Mouse (Mus musculus): ENCODE data around the gene Bckdhb. TPM values are rescaled to one million over a fixed set of nuclear protein-coding genes. Genes with fewer than 3 reads are reported as not detected.

Bckdhb gene
- polyA plus RNA-seq, 1 experiment: not detected

DNA sequence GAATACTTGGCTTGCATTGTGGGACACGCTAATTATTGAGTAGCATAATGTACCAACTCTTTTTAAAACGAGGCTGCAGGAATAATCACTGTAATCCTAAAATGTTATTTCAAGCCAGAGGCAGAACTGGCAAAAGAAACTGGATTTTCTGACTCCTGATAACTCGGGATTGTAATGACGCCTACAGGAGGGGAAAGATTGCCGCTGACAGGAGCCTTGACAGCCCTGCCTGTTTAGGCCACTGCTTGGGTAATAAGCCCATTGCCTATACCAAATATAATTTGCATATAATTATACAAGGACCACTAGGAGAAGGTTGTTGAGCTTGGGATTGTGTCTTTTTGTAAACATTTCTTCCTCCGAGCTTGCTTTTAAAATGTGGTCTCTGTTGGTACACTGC is 145.3 kb downstream of the Bckdhb start:
- 0 out of 2 replicates have a peak, but pooled peaks cover 2% of the 10 kb centered on the region for H3K4me1 ChIP-seq (ENCODE audit: control insufficient read depth, insufficient read depth, low read length)
- no peak overlapping the region for H3K4me3 ChIP-seq (ENCODE audit: insufficient read depth, low read depth, low read length)
- no peak overlapping the region for H3K27ac ChIP-seq (ENCODE audit: insufficient read depth, low read depth, low read length)
- TF ChIP-seq CTCF (IDR thresholded peaks at IDR 0.05; ENCODE audit: insufficient read depth, low read depth, low read length): no peak
- no peak for TF ChIP-seq POLR2A (IDR thresholded peaks at IDR 0.05; ENCODE audit: insufficient read depth, low read depth, low read length)
- WGBS: 40% methylated on average over 6 of the region's 6 CpGs

DNA sequence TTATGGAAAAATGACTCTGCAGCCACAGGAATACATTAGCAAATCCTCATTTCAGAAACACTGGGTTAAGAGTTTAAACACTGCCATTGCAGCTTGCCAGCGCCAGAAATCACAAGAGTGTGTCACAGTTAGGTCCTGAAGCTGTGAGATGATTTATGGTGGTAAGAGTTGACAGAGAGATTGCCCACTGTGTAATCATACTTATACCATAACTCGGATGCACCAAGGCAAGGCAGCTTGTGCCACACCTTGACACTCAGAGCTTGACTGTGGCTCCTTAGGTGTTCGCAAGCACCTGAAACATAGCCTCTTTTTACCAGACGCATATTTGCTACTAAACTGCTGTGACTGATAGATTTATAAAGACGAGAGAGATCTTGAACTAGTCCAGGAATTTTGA is 145.8 kb downstream of the Bckdhb start:
- no peak overlapping the region for H3K27ac ChIP-seq (ENCODE audit: insufficient read depth, low read depth, low read length)
- WGBS: 82% methylated on average over 5 of the region's 5 CpGs
- no peak for TF ChIP-seq POLR2A (IDR thresholded peaks at IDR 0.05; ENCODE audit: insufficient read depth, low read depth, low read length)
- no peak for TF ChIP-seq CTCF (IDR thresholded peaks at IDR 0.05; ENCODE audit: insufficient read depth, low read depth, low read length)
- 0 out of 2 replicates have a peak, but pooled peaks cover 2% of the 10 kb centered on the region for H3K4me1 ChIP-seq (ENCODE audit: control insufficient read depth, insufficient read depth, low read length)
- H3K4me3 ChIP-seq (ENCODE audit: insufficient read depth, low read depth, low read length): no peak overlapping the region

DNA sequence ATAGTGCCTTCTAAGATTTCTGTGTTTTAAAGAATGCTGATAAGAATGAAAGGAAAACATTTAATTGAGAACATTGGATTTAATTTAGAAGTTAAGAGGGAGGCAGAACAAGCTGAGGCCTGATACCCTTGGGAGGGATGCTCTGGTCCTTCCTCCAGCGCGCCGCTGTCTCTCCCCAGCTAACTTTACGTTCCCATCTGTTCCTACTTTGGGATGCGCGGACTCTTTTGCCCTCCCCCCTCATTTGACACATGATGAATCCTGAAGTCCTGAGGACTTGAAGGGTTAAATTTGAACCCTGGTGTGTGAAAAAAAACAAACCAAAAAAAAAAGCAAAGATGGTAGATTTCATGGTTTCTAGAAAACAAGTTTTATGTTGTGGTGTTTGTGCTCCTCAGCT is 147.6 kb downstream of the Bckdhb start:
- H3K4me3 ChIP-seq (ENCODE audit: insufficient read depth, low read depth, low read length): no peak overlapping the region
- H3K4me1 ChIP-seq (ENCODE audit: control insufficient read depth, insufficient read depth, low read length): 0 out of 2 replicates have a peak, but pooled peaks cover 2% of the 10 kb centered on the region
- 97% methylated on average over 6 of the region's 6 CpGs for WGBS
- no peak overlapping the region for H3K27ac ChIP-seq (ENCODE audit: insufficient read depth, low read depth, low read length)
- no peak for TF ChIP-seq CTCF (IDR thresholded peaks at IDR 0.05; ENCODE audit: insufficient read depth, low read depth, low read length)
- no peak for TF ChIP-seq POLR2A (IDR thresholded peaks at IDR 0.05; ENCODE audit: insufficient read depth, low read depth, low read length)

DNA sequence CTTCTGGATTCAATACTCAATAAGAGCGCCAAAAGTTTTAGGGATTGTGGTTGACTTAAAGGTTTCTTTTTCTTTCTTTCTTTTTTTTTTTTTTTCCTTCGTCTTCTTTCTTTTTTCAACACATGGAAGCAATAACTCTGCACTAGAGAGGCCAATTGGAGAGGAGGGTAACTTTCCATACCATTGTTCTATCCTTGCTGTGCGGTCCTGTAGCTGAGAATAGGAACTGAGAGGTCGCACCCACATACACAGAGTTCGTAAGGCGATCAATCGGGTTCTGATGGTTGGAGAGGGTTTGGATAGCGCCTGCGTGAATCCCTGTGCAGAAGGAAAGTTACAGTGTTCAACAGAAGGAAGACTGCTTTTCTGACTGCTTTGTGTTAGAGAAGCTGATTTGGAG is 148.3 kb downstream of the Bckdhb start:
- 88% methylated on average over 9 of the region's 9 CpGs for WGBS
- H3K27ac ChIP-seq (ENCODE audit: insufficient read depth, low read depth, low read length): no peak overlapping the region
- H3K4me3 ChIP-seq (ENCODE audit: insufficient read depth, low read depth, low read length): no peak overlapping the region
- 0 out of 2 replicates have a peak, but pooled peaks cover 2% of the 10 kb centered on the region for H3K4me1 ChIP-seq (ENCODE audit: control insufficient read depth, insufficient read depth, low read length)
- no peak for TF ChIP-seq CTCF (IDR thresholded peaks at IDR 0.05; ENCODE audit: insufficient read depth, low read depth, low read length)
- TF ChIP-seq POLR2A (IDR thresholded peaks at IDR 0.05; ENCODE audit: insufficient read depth, low read depth, low read length): no peak

DNA sequence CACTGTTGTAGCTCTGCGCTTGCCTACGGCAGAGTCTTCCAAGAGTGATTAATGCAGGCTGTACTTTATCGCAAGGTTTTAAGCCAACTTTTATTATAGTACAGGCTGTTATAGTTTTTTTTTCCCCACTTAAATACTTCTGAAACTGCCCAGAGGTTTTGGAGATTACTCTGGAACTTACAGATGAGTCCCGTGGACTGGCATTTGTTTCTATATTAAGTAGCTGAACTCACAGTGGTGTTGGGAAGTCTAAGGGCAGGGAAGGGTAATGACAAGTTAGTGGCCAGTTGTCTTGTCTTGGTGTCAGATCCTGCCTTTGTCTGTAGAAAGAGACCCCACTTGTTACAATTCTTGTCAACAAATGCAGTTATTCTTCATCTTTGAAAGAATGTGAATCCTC is 158.6 kb downstream of the Bckdhb start:
- no peaks in the 10 kb centered on the region for H3K4me1 ChIP-seq (ENCODE audit: control insufficient read depth, insufficient read depth, low read length)
- no peak overlapping the region for H3K27ac ChIP-seq (ENCODE audit: insufficient read depth, low read depth, low read length)
- WGBS: 88% methylated on average over 4 of the region's 4 CpGs
- no peak for TF ChIP-seq CTCF (IDR thresholded peaks at IDR 0.05; ENCODE audit: insufficient read depth, low read depth, low read length)
- TF ChIP-seq POLR2A (IDR thresholded peaks at IDR 0.05; ENCODE audit: insufficient read depth, low read depth, low read length): no peak
- no peak overlapping the region for H3K4me3 ChIP-seq (ENCODE audit: insufficient read depth, low read depth, low read length)

DNA sequence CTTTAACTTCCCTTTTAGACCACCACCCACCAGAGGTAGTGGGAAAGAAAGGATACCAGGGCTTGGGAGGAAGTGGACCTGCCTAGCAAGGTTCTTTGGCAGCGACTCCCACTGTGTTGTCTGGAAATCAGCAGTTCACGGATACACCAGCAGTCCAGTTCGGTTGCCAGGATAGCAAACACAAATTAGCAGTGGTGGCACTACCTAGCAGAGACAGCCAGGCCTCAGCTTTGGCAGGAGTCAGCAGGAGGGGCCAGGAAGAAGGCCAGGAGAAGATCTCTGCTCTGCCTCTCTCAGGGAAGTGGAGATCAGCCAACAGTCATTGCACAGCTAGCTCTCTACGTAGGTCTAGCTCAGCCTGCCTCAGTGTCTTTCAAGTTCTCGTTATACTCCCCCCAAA is 159.7 kb downstream of the Bckdhb start:
- no peak overlapping the region for H3K4me3 ChIP-seq (ENCODE audit: insufficient read depth, low read depth, low read length)
- WGBS: 87% methylated on average over 5 of the region's 5 CpGs
- H3K27ac ChIP-seq (ENCODE audit: insufficient read depth, low read depth, low read length): no peak overlapping the region
- H3K4me1 ChIP-seq (ENCODE audit: control insufficient read depth, insufficient read depth, low read length): no peaks in the 10 kb centered on the region
- TF ChIP-seq CTCF (IDR thresholded peaks at IDR 0.05; ENCODE audit: insufficient read depth, low read depth, low read length): no peak
- no peak for TF ChIP-seq POLR2A (IDR thresholded peaks at IDR 0.05; ENCODE audit: insufficient read depth, low read depth, low read length)

DNA sequence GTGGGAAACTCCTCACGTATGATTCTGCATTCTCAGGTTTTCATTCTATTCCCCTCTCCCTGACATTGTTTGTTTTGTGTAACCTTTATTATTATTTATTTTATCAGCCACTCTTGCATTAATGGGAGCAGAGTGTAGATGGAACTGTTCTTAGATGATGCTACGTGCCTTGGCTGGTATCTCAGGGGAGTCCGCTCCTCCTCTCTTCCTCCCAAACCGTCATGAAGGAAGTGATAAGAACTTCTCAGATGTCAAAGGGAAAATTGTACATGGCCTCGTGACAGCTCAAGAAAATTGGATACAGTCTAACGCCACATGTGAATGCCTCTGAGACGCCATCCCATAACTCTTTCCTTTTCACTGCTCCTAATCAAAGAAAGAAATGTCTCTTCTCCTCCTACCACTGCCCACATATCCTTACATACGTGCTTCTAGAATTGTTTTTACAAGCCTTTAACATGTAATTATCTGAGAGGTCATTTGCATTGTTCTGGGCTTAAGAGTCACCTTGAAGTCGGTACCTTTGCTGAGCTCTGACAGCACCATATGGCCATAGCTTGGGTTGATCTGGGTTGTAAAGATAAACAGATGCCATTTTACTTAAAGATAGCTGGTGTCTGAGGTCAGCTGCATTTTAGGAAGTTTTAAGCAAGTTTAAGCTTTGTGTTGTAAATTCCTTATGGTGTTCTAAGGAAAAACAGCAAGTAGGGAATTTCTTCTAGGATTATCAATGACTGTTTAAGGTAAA is 165.5 kb downstream of the Bckdhb start:
- 89% methylated on average over 9 of the region's 9 CpGs for WGBS

DNA sequence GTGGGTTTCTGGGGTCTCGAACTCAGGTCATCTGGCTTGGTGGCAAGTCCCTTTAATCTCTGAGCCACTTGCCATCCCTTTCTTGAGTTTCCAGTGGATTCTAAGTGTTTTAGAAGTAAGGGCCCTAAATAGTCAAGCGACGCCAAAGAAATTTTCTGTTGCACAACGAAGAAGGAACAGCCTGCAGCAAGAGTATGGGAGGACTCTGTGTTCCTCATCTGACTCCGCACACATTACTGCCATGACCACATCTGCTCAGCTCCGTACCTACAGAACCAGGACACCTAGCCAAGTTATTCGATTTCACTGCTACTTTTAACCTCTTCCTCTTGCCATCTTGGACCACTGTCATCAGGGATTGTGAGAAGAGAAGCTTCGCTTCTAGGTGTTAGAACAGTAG is 168.0 kb downstream of the Bckdhb start:
- TF ChIP-seq CTCF (IDR thresholded peaks at IDR 0.05; ENCODE audit: insufficient read depth, low read depth, low read length) (no peak), POLR2A (IDR thresholded peaks at IDR 0.05; ENCODE audit: insufficient read depth, low read depth, low read length) (no peak)
- Histone ChIP-seq H3K4me3 (ENCODE audit: insufficient read depth, low read depth, low read length) (no peak overlapping the region), H3K4me1 (ENCODE audit: control insufficient read depth, insufficient read depth, low read length) (no peaks in the 10 kb centered on the region), H3K27ac (ENCODE audit: insufficient read depth, low read depth, low read length) (no peak overlapping the region)
- 97% methylated on average over 8 of the region's 8 CpGs for WGBS

More for the DNA sequence above, 165.5 kb downstream of the Bckdhb start:
- no peaks in the 10 kb centered on the region for H3K4me1 ChIP-seq (ENCODE audit: control insufficient read depth, insufficient read depth, low read length)
- H3K4me3 ChIP-seq (ENCODE audit: insufficient read depth, low read depth, low read length): no peak overlapping the region
- H3K27ac ChIP-seq (ENCODE audit: insufficient read depth, low read depth, low read length): no peak overlapping the region
- TF ChIP-seq POLR2A (IDR thresholded peaks at IDR 0.05; ENCODE audit: insufficient read depth, low read depth, low read length): no peak
- no peak for TF ChIP-seq CTCF (IDR thresholded peaks at IDR 0.05; ENCODE audit: insufficient read depth, low read depth, low read length)

DNA sequence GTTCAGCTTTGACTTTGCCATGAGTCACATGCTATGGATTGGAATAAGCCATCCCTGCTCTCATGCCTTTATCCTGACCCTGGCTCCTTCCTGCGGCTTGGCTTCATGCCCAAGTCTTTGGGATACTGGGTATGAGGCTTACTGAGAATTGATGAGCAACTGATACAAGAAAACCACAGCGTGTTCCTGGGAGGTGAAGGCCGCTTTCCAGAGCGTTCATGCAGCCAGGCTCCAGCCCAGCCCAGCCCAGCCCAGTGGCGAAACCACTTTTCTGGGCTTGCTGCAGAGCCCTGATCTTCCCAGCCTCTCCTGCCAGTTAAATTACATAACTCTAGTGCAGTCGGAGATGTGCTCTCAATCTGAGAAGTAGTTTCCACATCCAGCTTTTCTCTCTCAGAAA is 169.2 kb downstream of the Bckdhb start:
- TF ChIP-seq POLR2A (IDR thresholded peaks at IDR 0.05; ENCODE audit: insufficient read depth, low read depth, low read length) (no peak), CTCF (IDR thresholded peaks at IDR 0.05; ENCODE audit: insufficient read depth, low read depth, low read length) (no peak)
- WGBS: 88% methylated on average over 6 of the region's 6 CpGs
- Histone ChIP-seq H3K4me3 (ENCODE audit: insufficient read depth, low read depth, low read length) (no peak overlapping the region), H3K27ac (ENCODE audit: insufficient read depth, low read depth, low read length) (no peak overlapping the region), H3K4me1 (ENCODE audit: control insufficient read depth, insufficient read depth, low read length) (no peaks in the 10 kb centered on the region)

Data from olfactory bulb, adult 2 months (tissue).